Mouse (Mus musculus): Measurements from ENCODE around the gene Nin.
A peak's percentile ranks its signal among the peaks of the same experiment; 100 is the strongest.

Gene Nin

GRCm38 (mm10) chr12:70082935-70083532 is 30.5 kb downstream of the Nin start:
- DNase-seq (ENCODE audit: low read depth): no peak

- no peak for DNase-seq (ENCODE audit: low read depth)
These were observed 31.0 kb downstream of the Nin start for GRCm38 (mm10) chr12:70082485-70082884.

- DNase-seq (ENCODE audit: low read depth): no peak
These were observed 35.0 kb downstream of the Nin start for GRCm38 (mm10) chr12:70078471-70079025.

GRCm38 (mm10) chr12:70076493-70076892 is 37.0 kb downstream of the Nin start:
- no peak for DNase-seq (ENCODE audit: low read depth)

- no peak for DNase-seq (ENCODE audit: low read depth)
These were observed 38.5 kb downstream of the Nin start for GRCm38 (mm10) chr12:70075001-70075400.

- DNase-seq (ENCODE audit: low read depth): no peak
These were observed 42.6 kb downstream of the Nin start for GRCm38 (mm10) chr12:70070888-70071287.

- DNase-seq (ENCODE audit: low read depth): no peak
These were observed 43.2 kb downstream of the Nin start for GRCm38 (mm10) chr12:70070306-70070705.

- no peak for DNase-seq (ENCODE audit: low read depth)
These were observed 44.8 kb downstream of the Nin start for GRCm38 (mm10) chr12:70068647-70069257.

GRCm38 (mm10) chr12:70067849-70068248 is 45.7 kb downstream of the Nin start:
- no peak for DNase-seq (ENCODE audit: low read depth)

- DNase-seq (ENCODE audit: low read depth): peak; percentile 38
These were observed 51.4 kb downstream of the Nin start for GRCm38 (mm10) chr12:70062114-70062513.

GRCm38 (mm10) chr12:70058956-70059851 is 54.3 kb downstream of the Nin start:
- peak; percentile 88 for DNase-seq (ENCODE audit: low read depth)

- no peak for DNase-seq (ENCODE audit: low read depth)
These were observed 62.8 kb downstream of the Nin start for GRCm38 (mm10) chr12:70050699-70051098.

- peak; percentile 67 for DNase-seq (ENCODE audit: low read depth)
These were observed 64.8 kb downstream of the Nin start for GRCm38 (mm10) chr12:70048741-70049140.

- no peak for DNase-seq (ENCODE audit: low read depth)
These were observed 66.2 kb downstream of the Nin start for GRCm38 (mm10) chr12:70047281-70047680.

GRCm38 (mm10) chr12:70044353-70044752 is 69.2 kb downstream of the Nin start:
- DNase-seq (ENCODE audit: low read depth): no peak

GRCm38 (mm10) chr12:70043421-70043820 is 70.1 kb downstream of the Nin start:
- no peak for DNase-seq (ENCODE audit: low read depth)

GRCm38 (mm10) chr12:70040981-70041380 is 72.5 kb downstream of the Nin start:
- no peak for DNase-seq (ENCODE audit: low read depth)

- DNase-seq (ENCODE audit: low read depth): no peak
These were observed 76.7 kb downstream of the Nin start for GRCm38 (mm10) chr12:70036722-70037305.

- no peak for DNase-seq (ENCODE audit: low read depth)
These were observed 87.3 kb downstream of the Nin start for GRCm38 (mm10) chr12:70026233-70026632.

GRCm38 (mm10) chr12:70025431-70025830 is 88.1 kb downstream of the Nin start:
- DNase-seq (ENCODE audit: low read depth): no peak

GRCm38 (mm10) chr12:70023580-70023979 is 89.9 kb downstream of the Nin start:
- DNase-seq (ENCODE audit: low read depth): no peak

- no peak for DNase-seq (ENCODE audit: low read depth)
These were observed 95.4 kb downstream of the Nin start for GRCm38 (mm10) chr12:70018153-70018552.
